Mouse (Mus musculus): ENCODE results near the gene Dkc1. TPM values are rescaled to one million over a fixed set of nuclear protein-coding genes. Genes with fewer than 3 reads are reported as not detected.

The Dkc1 gene
- total RNA-seq (2015) (209 and 242 TPM in 2 replicates), total RNA-seq (2017) (378 and 464 TPM in 2 replicates)

GRCm38 (mm10) chrX:75095369-75096162 lies at the start of gene Dkc1:
Gene Dkc1, plus strand, starts transcription at chrX:75095854.
- ATAC-seq (replicated peaks; ENCODE audit: poor library complexity), result peak; percentile 96

DNA sequence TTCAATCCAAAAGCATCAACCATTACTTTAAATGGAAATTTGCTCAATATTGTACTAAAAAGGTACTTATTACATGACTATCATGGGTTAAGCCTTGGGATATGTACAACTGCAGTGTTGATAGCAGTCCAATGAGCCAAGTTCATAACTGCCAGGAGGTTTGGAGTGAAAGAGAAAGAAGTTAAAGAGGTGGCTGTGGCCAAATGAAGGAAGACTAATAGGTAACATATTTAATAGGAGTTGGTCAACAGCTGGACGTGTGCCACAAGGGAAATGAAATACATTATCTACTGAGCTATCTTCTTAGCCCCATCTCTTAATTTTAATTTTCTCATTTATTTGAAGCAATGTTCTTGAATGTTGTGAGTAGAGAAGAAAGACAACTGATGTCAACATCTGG lies 49.7 kb upstream of the Dkc1 start:
- ATAC-seq (replicated peaks; ENCODE audit: poor library complexity), result no peak

GRCm38 (mm10) chrX:75046921-75047635 lies 48.6 kb upstream of the Dkc1 start:
- ATAC-seq (replicated peaks; ENCODE audit: poor library complexity), result no peak

- peak; percentile 98 for ATAC-seq (replicated peaks; ENCODE audit: poor library complexity)
Measured at GRCm38 (mm10) chrX:75056120-75056775, 39.4 kb upstream of the Dkc1 start.

DNA sequence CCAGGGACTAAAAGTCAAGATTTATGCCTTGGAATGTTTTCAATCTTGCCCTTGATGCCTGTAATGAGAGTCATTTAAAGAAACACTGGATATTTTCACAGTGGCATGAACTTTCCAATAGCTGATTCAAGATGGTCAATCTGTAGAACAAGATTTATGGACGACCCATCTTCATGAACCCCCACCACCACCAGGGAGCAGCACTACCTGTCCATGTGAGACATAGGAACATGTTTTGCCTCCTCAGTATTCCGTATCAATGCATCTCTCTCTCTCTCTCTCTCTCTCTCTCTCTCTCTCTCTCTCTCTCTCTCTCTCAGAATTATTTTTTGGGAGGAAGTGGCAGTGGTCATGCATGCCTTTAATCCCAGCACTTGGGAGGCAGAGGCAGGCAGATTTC lies 13.3 kb upstream of the Dkc1 start:
- peak; percentile 51 for ATAC-seq (replicated peaks; ENCODE audit: poor library complexity)

DNA sequence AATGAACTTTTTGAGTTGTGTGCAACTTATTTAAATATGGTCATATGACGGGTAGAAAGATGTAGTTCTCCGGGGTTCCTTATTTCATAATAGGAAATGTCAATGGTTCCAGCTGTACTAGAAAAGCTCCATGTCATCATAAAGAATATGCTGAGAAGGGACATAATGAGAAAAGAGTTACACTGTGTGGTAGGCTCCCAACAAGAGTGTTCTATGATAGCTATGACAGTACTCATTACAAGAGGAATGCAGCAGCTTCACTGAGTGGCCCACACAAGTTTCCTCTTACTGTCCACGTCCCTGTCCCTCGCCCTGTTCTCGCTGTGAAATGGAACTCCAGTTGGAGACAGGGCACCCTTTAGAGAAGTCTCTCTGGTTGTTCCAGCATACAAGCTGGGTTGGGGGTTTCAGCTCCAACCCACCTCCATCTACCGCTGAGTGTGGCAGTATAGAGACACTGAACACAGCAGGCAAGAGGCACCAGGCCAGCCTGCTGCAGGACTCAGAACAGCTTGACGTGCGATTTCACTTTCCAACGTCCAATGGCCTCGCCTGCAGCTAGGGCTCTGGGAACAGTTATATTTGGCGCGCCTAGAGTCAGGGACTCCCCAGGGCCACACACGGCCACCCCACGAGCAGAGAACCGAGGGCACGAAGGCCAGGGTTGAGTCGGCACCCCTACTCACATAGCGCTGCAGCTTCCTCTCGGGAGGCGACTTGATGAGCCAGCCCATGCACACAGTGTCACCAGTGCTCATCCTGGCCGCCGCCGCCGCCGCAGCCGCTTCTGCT lies 11.5 kb upstream of the Dkc1 start:
- peak; percentile 59 for ATAC-seq (replicated peaks; ENCODE audit: poor library complexity)

GRCm38 (mm10) chrX:75084774-75085508 lies 10.7 kb upstream of the Dkc1 start, which contains the start of gene Gab3:
Gene Gab3, minus strand, starts transcription at chrX:75085458.
- ATAC-seq (replicated peaks; ENCODE audit: poor library complexity), result peak; percentile 95

- ATAC-seq (replicated peaks; ENCODE audit: poor library complexity), result peak; percentile 45
Measured at GRCm38 (mm10) chrX:75085654-75086053, 10.0 kb upstream of the Dkc1 start.

DNA sequence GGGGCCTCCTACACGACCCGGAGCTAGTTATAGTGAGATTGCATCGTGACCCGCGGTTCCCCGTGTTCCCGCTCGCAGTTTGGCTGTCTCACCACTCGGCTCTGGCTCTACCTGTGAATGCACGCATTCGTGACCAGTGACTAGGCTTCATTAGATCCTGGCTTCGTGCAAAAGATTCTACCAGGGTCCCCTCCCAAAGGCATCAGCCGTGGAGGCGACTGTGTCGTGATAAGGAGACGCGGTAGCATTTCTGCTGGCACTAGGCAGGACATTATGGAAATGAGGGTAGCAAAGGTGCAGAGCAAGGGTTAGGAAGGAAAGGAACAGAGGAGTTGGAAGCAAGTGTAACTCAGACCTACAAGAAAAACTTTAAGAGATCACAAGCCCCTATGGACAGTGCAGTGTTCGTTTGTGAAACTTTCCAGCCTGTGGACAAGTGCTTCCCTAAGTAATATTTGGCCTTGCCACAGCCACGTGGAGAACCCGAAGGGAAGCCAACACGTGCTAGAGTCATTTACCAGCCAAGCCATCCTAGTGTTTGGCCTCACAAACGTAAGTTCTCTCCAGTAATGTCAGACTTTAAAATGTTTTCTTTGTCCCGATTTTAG lies 613 bp downstream of the Dkc1 start:
- peak; percentile 16; the same call in 1 of the 2 replicates for ATAC-seq (replicated peaks; ENCODE audit: poor library complexity)

GRCm38 (mm10) chrX:75098799-75099198 lies 3.1 kb downstream of the Dkc1 start:
- ATAC-seq (replicated peaks; ENCODE audit: poor library complexity), result no peak

- ATAC-seq (replicated peaks; ENCODE audit: poor library complexity), result peak; percentile 55
Measured at GRCm38 (mm10) chrX:75102293-75102692, 6.6 kb downstream of the Dkc1 start.

- ATAC-seq (replicated peaks; ENCODE audit: poor library complexity), result peak; percentile 31; the same call in 1 of the 2 replicates
Measured at GRCm38 (mm10) chrX:75115550-75115949, 19.9 kb downstream of the Dkc1 start.

DNA sequence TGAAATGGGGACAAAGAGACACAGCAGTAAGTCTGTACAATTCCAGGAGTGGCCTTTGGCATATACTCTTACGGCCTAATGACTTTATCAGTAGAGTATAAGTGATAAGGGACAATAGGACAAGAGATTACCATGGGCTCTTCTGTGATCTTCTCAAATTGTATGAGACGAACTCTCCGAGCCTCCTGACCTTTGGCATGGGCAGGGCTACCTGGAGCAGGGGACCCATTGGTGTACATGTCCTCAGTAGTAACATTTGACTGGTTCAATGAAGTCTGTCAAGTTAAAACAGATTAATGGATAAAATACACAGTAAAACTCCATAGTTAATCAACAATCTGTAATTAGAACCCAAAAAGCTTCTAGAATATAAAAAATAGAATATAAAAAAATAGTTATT lies 30.0 kb downstream of the Dkc1 start:
- ATAC-seq (replicated peaks; ENCODE audit: poor library complexity), result no peak

- ATAC-seq (replicated peaks; ENCODE audit: poor library complexity), result peak; percentile 30
Measured at GRCm38 (mm10) chrX:75126893-75127292, 31.2 kb downstream of the Dkc1 start.

DNA sequence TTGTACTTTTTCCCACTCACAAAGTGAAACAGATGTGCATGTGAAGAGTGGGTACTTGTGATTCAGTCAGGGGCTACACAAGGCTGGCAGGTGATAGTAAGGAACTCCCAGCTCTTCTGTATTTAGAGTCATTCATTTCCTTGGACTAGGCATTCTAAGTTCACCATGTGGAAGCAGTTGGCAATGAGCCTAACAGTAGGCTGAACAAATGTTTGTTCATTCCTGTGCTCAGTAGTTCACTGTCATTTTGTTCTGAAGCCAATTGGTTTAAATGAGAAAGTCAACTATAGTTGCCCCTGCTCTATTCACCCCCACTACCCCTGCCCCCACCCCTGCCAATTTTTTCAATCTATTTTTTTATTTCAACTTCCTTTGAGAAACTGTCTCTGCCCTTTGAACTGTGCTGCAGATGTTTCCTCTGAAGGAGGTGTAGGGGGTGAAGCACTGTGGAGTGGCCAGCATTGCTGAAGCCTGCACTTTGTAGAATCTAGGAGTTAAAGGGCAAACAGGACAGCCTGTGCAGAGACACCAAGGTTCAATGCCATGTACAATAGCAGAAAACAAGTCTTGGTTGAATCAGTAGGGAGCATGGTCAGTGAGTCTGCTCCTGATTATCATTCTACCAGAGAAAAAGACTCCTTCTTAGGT lies 32.8 kb downstream of the Dkc1 start:
- no peak for ATAC-seq (replicated peaks; ENCODE audit: poor library complexity)

- ATAC-seq (replicated peaks; ENCODE audit: poor library complexity), result peak; percentile 35
Measured at GRCm38 (mm10) chrX:75129474-75129873, 33.8 kb downstream of the Dkc1 start.

GRCm38 (mm10) chrX:75130467-75131160 lies 35.0 kb downstream of the Dkc1 start, which contains the start of gene Mpp1:
Gene Mpp1, minus strand, starts transcription at chrX:75131016.
- ATAC-seq (replicated peaks; ENCODE audit: poor library complexity), result peak; percentile 94

DNA sequence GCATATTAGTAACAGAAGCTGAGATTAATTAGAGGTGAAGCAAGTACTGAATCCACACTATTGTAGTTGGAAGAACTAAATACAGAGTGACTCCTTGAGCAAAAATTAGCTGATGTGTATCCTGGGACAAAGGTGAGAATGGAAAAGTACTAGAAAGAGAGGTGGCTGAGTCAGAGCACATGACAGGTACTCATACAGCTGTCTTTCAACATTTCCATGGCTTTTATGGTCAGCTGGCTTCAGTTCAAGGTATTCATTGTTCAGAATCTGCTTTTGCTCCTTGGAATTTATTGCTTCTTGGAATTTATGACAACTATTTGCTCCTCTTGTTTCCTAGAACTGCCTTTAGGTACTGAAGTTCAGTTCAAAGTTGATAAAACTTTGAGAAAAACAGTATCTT lies 41.3 kb downstream of the Dkc1 start:
- no peak for ATAC-seq (replicated peaks; ENCODE audit: poor library complexity)
